Mouse (Mus musculus) spleen, adult 2 months (tissue): ENCODE data around the gene Taok3.

Experiments
- CTCF ChIP-seq: fragments of 200-500 bp; IDR thresholded peaks from 2 replicates; pipeline ENCODE4 v1.5.1; 2011; ENCODE audit warnings: mild to moderate bottlenecking, inconsistent platforms; ENCODE audit not compliant: insufficient read depth, insufficient read length, insufficient replicate concordance; ENCODE audit errors: extremely low read depth
- POLR2A ChIP-seq: fragments of 200-500 bp; IDR thresholded peaks from 2 replicates; pipeline ENCODE4 v1.6.1; 2011; ENCODE audit warnings: low read depth, low read length, inconsistent platforms

DNA sequence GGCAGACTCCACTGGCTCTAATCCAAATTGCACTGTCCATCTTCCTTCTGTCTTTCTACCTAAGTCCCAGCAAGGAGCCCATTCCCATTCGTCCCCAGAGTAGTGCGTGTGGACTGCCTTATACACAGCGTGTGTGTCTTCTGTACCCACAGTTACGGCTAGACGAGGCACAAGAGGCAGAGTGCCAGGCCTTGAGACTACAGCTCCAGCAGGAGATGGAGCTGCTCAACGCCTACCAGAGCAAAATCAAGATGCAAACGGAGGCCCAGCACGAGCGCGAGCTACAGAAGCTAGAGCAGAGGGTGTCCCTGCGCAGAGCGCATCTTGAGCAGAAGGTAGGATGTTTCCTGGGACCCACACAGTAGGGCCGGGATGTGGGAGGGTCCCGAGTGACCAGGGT lies 152.0 kb downstream of the Taok3 start:
- no peak for TF ChIP-seq POLR2A
- no peak for TF ChIP-seq CTCF
